Mouse (Mus musculus) layer of hippocampus, adult 2 months (tissue): ENCODE results near the gene Vps54. TPM values are rescaled to one million over a fixed set of nuclear protein-coding genes. Genes with fewer than 3 reads are reported as not detected.
"Not testable (repeated sequence)": the region's sequence is repeated elsewhere in the genome, so short reads cannot be mapped to it uniquely, and the experiment has no call there.

ENCODE experiments used
- DNase-seq, 2 experiments: peaks; one replicate each; pipeline ENCODE4 v3.0.0; 2022; ENCODE audit warnings: low spot score in 2 of 2
- H3K27ac ChIP-seq: fragments of 200-600 bp; 2 replicates; pipeline ENCODE4 v1.8.1; 2022
- H3K4me3 ChIP-seq: fragments of 200-600 bp; 2 replicates; pipeline ENCODE4 v1.8.1; 2022; ENCODE audit warnings: mild to moderate bottlenecking
- CTCF ChIP-seq: fragments of 200-600 bp; conservative IDR thresholded peaks from 2 replicates; pipeline ENCODE4 v1.8.1; 2022; ENCODE audit warnings: antibody characterized with exemption, mild to moderate bottlenecking, moderate library complexity
- total RNA-seq, 2 experiments: library from RNA; stranded (reverse); gene quantifications; 2 replicates each; pipeline ENCODE4 v1.2.3; 2021

The Vps54 gene
- total RNA-seq, 2 experiments from 2014 or later, result 27.1 to 28.4 TPM

DNA sequence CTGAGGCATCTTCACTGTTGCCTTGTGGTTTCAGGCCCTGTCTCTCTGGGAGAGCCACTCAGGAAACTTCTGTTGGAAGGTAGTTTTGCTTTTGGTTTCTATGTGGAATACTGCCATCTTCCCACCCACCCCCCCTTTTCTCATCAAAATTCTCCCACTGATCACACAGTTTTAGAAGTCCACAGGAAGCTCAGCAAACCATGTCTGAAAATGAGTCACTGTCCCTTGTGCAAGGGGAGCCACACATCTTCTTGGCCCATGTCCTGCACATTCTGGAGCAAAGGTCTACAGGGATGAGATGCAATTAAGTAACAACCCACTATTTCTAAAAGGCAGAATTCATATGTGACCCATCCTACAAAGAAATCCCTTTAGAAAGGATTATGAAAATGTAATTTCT is 14.6 kb upstream of the Vps54 start:
- Histone ChIP-seq H3K27ac (no peak overlapping the region), H3K4me3 (no peak overlapping the region)
- DNase-seq, result no peak
- TF ChIP-seq CTCF, result no peak

DNA sequence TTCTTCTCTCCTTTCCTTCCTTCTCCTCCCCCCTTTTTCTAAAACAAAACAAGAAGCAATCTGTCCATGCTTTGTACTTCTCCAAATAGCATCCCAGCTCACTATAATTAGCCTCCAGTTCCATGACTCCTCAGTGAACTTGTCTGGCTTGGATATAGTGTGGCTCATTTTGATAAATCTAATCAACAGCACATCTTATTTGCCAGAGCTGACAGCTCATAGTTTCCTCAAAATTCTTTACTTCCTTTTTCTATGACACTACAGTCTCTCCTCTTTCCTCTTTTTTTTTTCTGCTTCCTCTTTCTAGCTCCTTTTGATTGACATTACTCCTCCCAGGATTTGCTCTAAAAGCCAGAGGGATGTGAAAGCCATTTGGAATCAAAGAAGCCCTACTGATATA is 14.1 kb upstream of the Vps54 start:
- no peak for DNase-seq
- no peak for TF ChIP-seq CTCF
- Histone ChIP-seq H3K4me3 (no peak overlapping the region), H3K27ac (no peak overlapping the region)

DNA sequence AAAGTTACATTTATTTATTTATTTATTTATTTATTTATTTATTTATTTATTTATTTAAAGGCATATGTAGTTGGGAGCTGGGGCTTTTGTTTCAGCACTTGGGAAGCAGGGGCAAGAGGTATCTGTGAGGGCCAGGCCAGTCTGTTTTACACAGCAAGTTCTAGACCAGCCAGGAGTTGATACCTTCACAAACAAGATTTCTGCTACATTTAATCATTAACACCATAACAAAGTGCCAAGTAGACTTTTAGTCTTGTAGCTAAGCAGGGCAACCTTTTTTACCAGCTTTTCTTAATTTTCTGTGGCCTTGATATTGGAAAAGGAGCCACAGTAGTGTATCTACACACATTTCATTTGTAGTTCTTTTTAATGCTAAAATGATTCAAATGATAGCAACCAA is 3.7 kb upstream of the Vps54 start:
- no peak for TF ChIP-seq CTCF
- Histone ChIP-seq H3K4me3 (no peak overlapping the region), H3K27ac (no peak overlapping the region)
- no peak for DNase-seq

DNA sequence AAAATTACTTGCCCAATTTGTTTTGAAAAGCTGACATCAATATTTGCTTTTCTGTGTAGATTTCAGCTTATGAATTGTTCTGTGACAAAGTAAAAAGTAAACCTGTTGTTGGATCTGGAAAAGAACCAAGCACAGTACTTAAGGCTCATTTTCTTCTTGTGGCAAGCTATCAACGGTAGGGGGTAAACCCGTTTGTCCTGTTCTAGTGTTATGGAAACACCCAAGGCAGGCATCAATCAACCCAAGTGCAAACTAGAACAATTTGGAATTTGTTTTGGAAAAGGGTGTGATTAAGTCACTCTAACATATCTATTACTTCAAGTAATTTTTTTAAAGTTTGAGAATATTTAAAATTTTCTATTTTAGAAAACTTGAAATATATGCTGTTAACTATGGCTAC is 3.3 kb upstream of the Vps54 start:
- H3K27ac ChIP-seq, result no peak overlapping the region
- no peak overlapping the region for H3K4me3 ChIP-seq
- no peak for TF ChIP-seq CTCF
- no peak for DNase-seq

DNA sequence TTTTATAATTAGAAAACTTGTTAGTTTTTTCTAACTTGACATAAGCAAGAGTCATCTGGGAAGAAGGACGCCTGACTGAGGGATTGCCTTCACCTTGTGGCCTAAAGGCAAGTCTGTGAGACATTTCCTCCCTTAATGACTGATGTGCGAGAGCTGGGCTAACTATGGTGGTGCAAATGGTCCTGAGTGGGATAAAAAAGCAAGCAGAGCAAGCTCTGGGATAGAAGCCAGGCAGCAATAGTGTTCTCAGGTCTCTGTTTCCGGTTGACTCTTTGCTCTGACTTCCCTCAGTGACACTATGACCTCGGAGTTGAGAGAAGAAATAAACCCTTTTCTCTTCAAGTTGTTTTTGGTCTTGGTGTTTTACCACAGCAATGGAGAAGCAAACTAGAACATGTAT is 2.1 kb upstream of the Vps54 start:
- no peak for DNase-seq
- no peak overlapping the region for H3K27ac ChIP-seq
- TF ChIP-seq CTCF, result no peak
- H3K4me3 ChIP-seq, result no peak overlapping the region

DNA sequence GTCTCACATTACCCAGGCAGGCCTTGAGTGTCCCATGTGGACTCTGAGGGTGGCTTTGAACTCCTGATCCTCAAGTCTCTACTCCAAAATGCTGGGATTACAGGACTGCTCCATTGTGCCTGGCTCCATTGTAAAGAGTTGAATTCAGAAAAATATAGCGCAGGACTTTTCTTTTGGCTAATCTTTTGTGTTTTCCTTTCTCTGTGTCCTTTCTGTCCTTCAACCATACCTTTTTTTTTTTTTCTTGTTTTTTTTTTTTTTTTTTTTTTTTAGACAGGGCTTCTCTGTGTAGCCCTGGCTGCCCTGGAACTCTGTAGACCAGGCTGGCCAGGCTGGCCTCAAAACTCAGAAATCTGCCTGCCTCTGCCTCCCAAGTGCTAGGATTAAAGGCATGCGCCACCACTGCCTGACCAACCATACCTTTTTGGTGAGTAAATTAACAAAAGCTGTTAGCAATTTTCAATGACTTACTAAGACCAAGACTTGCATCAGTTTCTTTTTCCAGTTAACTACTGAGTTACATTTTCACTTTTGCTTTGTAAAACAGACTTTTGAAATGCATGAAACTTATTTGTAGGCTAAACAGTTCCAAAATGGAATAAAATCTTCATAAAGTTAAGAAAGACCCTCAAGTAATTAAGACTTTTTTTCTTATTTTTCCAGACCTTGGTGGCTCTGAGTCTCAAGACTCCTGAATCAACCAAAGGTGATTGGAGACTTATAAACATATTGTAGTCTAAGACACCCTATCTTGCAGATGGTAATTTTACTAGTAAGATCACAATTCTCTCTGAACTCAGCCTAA is 1.4 kb upstream of the Vps54 start:
- no peak for DNase-seq
- Histone ChIP-seq H3K4me3 (peak overlapping the region; percentile 78), H3K27ac (peak overlapping the region; percentile 97)
- TF ChIP-seq CTCF, result no peak

DNA sequence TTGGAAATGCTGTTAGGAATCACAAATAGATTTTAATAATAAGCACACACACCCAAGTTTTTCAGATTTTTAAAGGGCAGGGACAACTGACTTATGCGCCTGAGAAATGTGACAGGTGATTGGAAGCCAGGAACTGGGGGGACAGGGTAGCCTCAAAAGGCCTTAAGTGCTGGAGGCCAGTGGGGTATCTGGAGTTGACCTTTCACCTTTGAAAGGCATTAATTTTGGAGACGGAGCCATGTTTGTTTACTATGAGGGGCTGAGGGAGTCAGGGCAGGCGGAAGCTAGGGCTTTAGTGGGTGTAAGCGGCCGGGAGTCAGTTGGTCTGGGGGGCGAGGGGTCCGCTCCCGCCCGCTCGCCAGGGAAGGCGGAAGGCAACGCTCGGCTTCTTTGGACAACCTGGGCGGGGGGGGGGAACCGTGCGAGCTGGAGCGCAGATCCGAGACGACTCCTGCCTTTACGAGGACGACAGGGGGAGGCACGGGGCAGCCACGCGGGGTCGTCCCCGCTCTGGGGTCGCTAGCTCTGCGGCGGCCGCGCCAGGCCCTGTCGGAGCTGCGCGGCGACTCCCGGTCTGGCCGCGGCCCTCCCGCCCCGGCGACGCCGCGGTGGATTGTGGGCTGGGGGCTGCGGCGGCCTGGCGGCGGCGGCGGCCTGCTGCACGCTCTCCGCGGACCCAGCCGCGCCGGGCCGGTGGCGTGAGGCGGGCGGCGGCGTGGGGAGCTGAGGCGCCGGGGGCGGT is 631 bp upstream of the Vps54 start:
- peak overlapping the region; percentile 97 for H3K27ac ChIP-seq
- peak overlapping the region; percentile 78 for H3K4me3 ChIP-seq
- DNase-seq, result peak in 1 of 2 experiments; percentile 30
- no peak for TF ChIP-seq CTCF

DNA sequence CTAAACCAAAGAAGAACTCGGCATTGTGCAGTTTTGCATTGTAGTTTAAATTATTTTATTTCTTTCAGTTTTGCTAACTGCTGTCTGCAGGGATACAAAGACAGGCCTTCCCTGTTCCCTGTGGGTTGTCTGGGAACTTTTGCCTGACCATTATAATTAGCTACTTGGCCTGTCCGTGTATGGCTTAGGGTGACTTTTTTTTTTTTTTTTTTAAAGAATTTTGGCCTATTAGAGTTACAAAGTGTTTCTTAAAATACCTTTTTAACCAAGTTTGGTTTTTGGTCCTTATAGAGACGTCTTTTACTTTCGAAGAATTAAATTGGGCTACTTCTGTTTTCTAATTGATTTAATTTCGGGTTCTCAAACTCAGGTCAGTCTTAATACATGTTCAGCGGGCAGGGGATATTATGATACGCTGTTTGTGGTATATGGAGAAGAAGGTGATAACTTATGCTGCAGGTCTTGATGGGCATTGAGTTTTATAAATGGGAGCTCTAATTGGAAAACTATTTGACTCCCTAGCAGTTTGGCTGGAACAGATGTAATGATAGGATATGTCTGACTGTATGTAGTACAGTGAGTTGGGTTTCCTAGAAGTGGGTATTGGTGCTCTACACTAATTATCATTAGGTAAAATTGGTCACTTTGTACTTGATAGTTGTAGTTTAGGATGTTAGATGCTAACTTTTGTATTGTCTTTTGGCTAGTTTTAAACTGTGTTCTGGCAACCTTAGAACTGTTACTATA is 855 bp downstream of the Vps54 start:
- peak overlapping the region; percentile 78 for H3K4me3 ChIP-seq
- H3K27ac ChIP-seq, result peak overlapping the region; percentile 97
- no peak for TF ChIP-seq CTCF
- DNase-seq, result no peak

DNA sequence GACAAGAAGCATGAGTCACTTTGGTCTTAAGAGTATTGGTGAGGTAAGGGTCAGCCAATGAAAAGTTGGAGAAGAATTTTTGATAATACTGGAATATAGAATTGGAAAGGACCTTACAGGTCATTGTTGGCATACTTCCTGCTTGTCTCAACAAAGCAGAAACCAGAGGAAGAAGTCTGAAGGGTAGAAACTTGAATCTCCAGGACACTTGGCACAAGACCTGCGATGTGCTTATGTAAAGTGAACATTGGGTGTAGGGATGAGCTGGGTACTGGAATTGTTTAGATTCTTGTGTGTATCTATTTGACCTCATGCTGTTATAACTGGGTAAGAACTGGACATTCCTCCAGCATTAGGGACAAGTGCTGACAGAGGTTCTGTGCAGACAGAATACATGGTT is 2.3 kb downstream of the Vps54 start:
- Histone ChIP-seq H3K27ac (no peak overlapping the region), H3K4me3 (no peak overlapping the region)
- no peak for DNase-seq
- TF ChIP-seq CTCF, result no peak

DNA sequence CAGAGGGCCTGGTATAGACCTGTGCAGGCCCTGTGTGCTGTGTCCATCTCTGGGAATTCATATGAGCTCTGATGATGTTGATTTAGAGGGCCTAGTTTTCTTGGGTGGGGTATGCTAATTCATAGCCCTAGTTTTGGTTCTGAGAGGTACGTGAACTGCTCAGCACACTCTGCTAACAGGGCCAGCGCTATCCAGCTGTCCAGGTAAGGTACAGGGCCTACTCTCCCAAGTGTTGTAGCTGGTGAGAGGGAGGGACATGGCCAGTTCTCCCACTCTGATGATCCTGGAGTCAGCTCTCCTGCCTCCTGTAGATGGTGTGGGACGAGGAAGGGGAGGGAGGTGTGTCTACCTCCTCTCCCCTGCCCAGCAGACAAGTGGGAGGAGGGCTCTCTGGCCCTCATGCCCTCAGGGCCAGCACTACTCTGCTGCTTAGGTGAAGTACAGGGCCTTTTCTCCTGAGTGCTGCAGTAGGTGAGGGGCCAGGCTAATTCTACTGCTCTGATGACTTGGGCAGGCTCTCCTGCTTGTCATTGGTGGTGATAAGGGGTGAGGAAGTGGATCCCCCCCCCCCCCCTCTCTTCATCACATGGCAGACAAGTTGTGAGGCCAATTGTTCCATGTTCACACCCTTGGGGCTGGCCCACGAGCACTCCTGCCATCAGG is 8.3 kb downstream of the Vps54 start:
- Histone ChIP-seq H3K27ac (no peak overlapping the region), H3K4me3 (no peak overlapping the region)
- TF ChIP-seq CTCF, result no peak
- DNase-seq, result no peak

DNA sequence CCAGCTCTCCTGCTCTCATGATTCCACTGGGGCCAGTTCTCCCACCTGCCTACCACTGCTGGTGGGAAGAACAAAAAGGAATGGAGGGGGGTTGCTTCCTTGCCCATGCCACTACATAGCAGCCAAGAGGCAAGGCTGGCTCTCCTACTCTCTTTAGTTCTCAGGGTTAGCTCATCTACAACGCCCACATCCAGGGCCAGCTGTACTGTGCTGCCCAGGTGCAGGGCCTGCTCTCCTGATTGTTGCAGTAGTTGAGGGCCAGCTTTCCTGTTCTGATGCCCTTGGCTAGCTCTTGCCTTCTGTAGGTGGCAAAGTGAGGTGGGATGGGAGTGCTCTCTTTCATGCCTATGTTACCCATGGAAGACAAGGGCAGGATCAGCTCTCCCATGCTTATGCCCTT is 8.9 kb downstream of the Vps54 start:
- no peak for DNase-seq
- no peak for TF ChIP-seq CTCF
- no peak overlapping the region for H3K27ac ChIP-seq
- H3K4me3 ChIP-seq, result no peak overlapping the region

DNA sequence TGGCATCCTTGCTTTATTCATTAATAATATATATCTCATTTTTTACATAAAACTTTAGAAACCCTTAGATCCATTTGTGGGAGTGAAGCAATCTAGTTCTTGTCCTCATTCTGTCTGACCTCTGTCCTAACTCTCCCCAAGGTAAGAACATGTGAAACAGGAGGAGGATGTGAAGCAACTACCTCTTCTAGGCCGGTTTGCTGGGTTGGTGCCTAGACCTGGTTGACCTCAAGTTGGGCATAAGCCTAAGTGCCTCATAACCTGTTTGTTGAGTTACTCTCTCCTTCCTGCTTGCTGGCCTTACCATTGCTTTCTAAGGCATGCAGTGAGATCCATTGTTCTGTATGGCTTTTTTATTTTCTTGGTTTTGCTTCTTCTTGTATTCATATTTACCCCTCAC is 11.3 kb downstream of the Vps54 start:
- H3K4me3 ChIP-seq, result no peak overlapping the region
- H3K27ac ChIP-seq, result no peak overlapping the region
- DNase-seq, result no peak
- TF ChIP-seq CTCF, result no peak

DNA sequence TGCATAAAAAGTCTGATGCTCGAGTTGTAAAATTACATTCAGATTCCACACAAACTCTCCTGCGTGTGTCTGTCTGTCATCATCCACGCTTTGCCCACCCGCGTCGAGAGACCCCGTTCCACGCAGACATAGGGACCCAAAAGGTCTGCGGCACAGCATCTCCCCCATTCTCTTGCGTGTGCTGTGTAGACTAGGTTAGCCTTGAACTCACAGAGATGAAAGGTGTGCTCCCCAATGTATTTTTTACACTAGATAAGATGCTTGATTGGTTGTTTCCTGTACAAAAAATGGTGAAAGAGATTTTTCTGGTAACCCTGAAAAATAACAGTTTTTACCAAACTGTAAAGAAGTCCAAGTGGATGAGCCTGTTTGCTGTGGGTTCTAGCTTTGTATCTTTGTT is 19.5 kb downstream of the Vps54 start:
- H3K4me3 ChIP-seq, DNase-seq, H3K27ac ChIP-seq: not testable (repeated sequence)
